Mouse (Mus musculus): Measurements from ENCODE around the gene Gm16381. TPM values are rescaled to one million over a fixed set of nuclear protein-coding genes. Genes with fewer than 3 reads are reported as not detected.

Gene Gm16381
- not detected for total RNA-seq (2023)

GRCm38 (mm10) chr12:87644520-87644919, at the start of gene Gm16381:
TSS of gene Gm16381 (minus strand) at chr12:87644620.

GRCm38 (mm10) chr12:87618569-87618968, 25.9 kb downstream of the Gm16381 start, which contains the start of gene Gm4027:
TSS of gene Gm4027 (plus strand) at chr12:87618869.

GRCm38 (mm10) chr12:87602388-87602787, 42.0 kb downstream of the Gm16381 start, which contains the start of gene Oog1:
TSS of gene Oog1 (plus strand) at chr12:87602688.

Other genes starting within 250 kb of the Gm16381 start
- gene Slirp, start 200.7 kb downstream of the Gm16381 start, total RNA-seq (2023) = 10 to 100 TPM; 32.0 to 43.1 TPM
- gene Alkbh1, start 200.6 kb downstream of the Gm16381 start, total RNA-seq (2023) = 10 to 100 TPM; 20.7 to 24.0 TPM
- 10 to 100 TPM; 42.4 to 46.1 TPM for gene Snw1, start 172.3 kb downstream of the Gm16381 start, total RNA-seq (2023)
- not detected for gene Gm5788, start 149.9 kb downstream of the Gm16381 start, total RNA-seq (2023)
- not detected for gene Gm8300, start 130.3 kb downstream of the Gm16381 start, total RNA-seq (2023)
- not detected for gene Oog1, start 41.9 kb downstream of the Gm16381 start, total RNA-seq (2023)
- gene Gm4027, start 25.8 kb downstream of the Gm16381 start, total RNA-seq (2023) = not detected
- not detected for gene Gm21319, start 131.1 kb upstream of the Gm16381 start, total RNA-seq (2023)
- not detected for gene Gm21936, start 150.9 kb upstream of the Gm16381 start, total RNA-seq (2023)
- not detected for gene BB287469, start 172.0 kb upstream of the Gm16381 start, total RNA-seq (2023)
- gene Gm2001, start 197.7 kb upstream of the Gm16381 start, total RNA-seq (2023) = not detected
- gene Gm2016, start 229.5 kb upstream of the Gm16381 start, total RNA-seq (2023) = not detected

Data from neutrophil, adult 59 days (primary cell).